Mouse (Mus musculus) MEL (cell line): ENCODE results near the gene Phf2. TPM values are rescaled to one million over a fixed set of nuclear protein-coding genes. Genes with fewer than 3 reads are reported as not detected.
A peak's percentile ranks its signal among the peaks of the same experiment; 100 is the strongest.

ENCODE experiments used
- DNase-seq: peaks from one replicate; pipeline ENCODE4 v3.0.0; 2011; ENCODE audit warnings: low read depth, low spot score
- H3K27ac ChIP-seq: 2 replicates; pipeline ENCODE4 v1.5.1; 2012; ENCODE audit warnings: low read depth, mild to moderate bottlenecking, control low read depth, low read length, moderate library complexity; ENCODE audit not compliant: control insufficient read depth
- H3K27me3 ChIP-seq, 2 experiments: fragments of 150-350 bp in 1 of 2; sonication (generic) in 1 of 2; 2 replicates each; pipeline ENCODE4 v1.6.1; 2012; ENCODE audit warnings: low read length in 2 of 2, mild to moderate bottlenecking in 2 of 2, improper control_type of control experiment in 1 of 2, moderate library complexity in 1 of 2; ENCODE audit not compliant: insufficient read depth in 2 of 2, control insufficient read depth in 1 of 2
- H3K36me3 ChIP-seq, 2 experiments: 2 replicates each; pipeline ENCODE4 v1.6.1; 2012 to 2014; ENCODE audit warnings: low read length in 2 of 2, improper control_type of control experiment in 1 of 2, inconsistent platforms in 1 of 2, mild to moderate bottlenecking in 1 of 2; ENCODE audit not compliant: insufficient read depth in 2 of 2, control insufficient read depth in 1 of 2
- H3K4me1 ChIP-seq, 2 experiments: fragments of 150-350 bp in 1 of 2; sonication (generic) in 1 of 2; 2 replicates each; pipeline ENCODE4 v1.6.1; 2012; ENCODE audit warnings: low read length in 2 of 2, improper control_type of control experiment in 1 of 2, mild to moderate bottlenecking in 1 of 2; ENCODE audit not compliant: insufficient read depth in 2 of 2, control insufficient read depth in 1 of 2
- H3K4me3 ChIP-seq, 2 experiments: fragments of 150-350 bp in 1 of 2; sonication (generic) in 1 of 2; 2 replicates each; pipeline ENCODE4 v1.5.1; 2012; ENCODE audit warnings: low read depth in 2 of 2, low read length in 2 of 2, mild to moderate bottlenecking in 2 of 2, moderate library complexity in 2 of 2, control low read depth in 1 of 2, improper control_type of control experiment in 1 of 2; ENCODE audit not compliant: control insufficient read depth in 1 of 2, insufficient read depth in 1 of 2
- H3K79me2 ChIP-seq: 2 replicates; pipeline ENCODE4 v1.6.1; 2012; ENCODE audit warnings: mild to moderate bottlenecking, low read length, moderate library complexity; ENCODE audit not compliant: control insufficient read depth, poor library complexity, insufficient read depth
- H3K9ac ChIP-seq: 2 replicates; pipeline ENCODE4 v1.6.1; 2012; ENCODE audit warnings: low read depth, mild to moderate bottlenecking, control low read depth, low read length, moderate library complexity; ENCODE audit not compliant: control insufficient read depth, poor library complexity, severe bottlenecking
- H3K9me3 ChIP-seq: fragments of 150-350 bp; sonication (generic); replicated peaks from 2 replicates; pipeline ENCODE4 v1.6.1; 2012; ENCODE audit warnings: mild to moderate bottlenecking, low read length, improper control_type of control experiment, moderate library complexity; ENCODE audit not compliant: insufficient read depth
- CHD1 ChIP-seq: IDR thresholded peaks from 2 replicates; pipeline ENCODE4 v1.6.1; 2012; ENCODE audit warnings: low read depth, mild to moderate bottlenecking, inconsistent platforms, low read length, improper control_type of control experiment
- CTCF ChIP-seq, 3 experiments: IDR thresholded peaks in 2 of 3; conservative IDR thresholded peaks in 1 of 3; 2 replicates each; pipeline ENCODE4 v1.5.1; 2011 to 2012; ENCODE audit warnings: low read length in 3 of 3, low read depth in 2 of 3, mild to moderate bottlenecking in 2 of 3, improper control_type of control experiment in 1 of 3, inconsistent platforms in 1 of 3, mixed read lengths in 1 of 3, moderate library complexity in 1 of 3; ENCODE audit not compliant: control insufficient read depth in 1 of 3, insufficient read depth in 1 of 3, poor library complexity in 1 of 3, severe bottlenecking in 1 of 3
- E2F4 ChIP-seq: IDR thresholded peaks from 2 replicates; pipeline ENCODE4 v1.6.1; 2011; ENCODE audit warnings: low read depth, low read length, improper control_type of control experiment, borderline replicate concordance
- ETS1 ChIP-seq: IDR thresholded peaks from 2 replicates; pipeline ENCODE4 v1.6.1; 2012; ENCODE audit warnings: low read depth, mild to moderate bottlenecking, inconsistent platforms, low read length, improper control_type of control experiment, moderate library complexity
- GATA1 ChIP-seq: IDR thresholded peaks from 2 replicates; pipeline ENCODE4 v1.6.1; 2011; ENCODE audit warnings: low read depth, low read length, improper control_type of control experiment
- HCFC1 ChIP-seq: IDR thresholded peaks from 2 replicates; pipeline ENCODE4 v1.6.1; 2012; ENCODE audit warnings: low read depth, mild to moderate bottlenecking, inconsistent platforms, low read length, improper control_type of control experiment, moderate library complexity
- JUND ChIP-seq: IDR thresholded peaks from 2 replicates; pipeline ENCODE4 v1.6.1; 2011; ENCODE audit warnings: low read depth, mild to moderate bottlenecking, improper control_type of control experiment, low read length
- KAT2A ChIP-seq: conservative IDR thresholded peaks from 2 replicates; pipeline ENCODE4 v1.6.1; 2012; ENCODE audit warnings: low read depth, low read length, improper control_type of control experiment, inconsistent platforms
- MAFK ChIP-seq: IDR thresholded peaks from 2 replicates; pipeline ENCODE4 v1.6.1; 2011; ENCODE audit warnings: low read depth, mild to moderate bottlenecking, low read length, improper control_type of control experiment, borderline replicate concordance
- MAX ChIP-seq: IDR thresholded peaks from 2 replicates; pipeline ENCODE4 v1.6.1; 2011; ENCODE audit warnings: low read length, improper control_type of control experiment
- MAZ ChIP-seq: IDR thresholded peaks from 2 replicates; pipeline ENCODE4 v1.6.1; 2012; ENCODE audit warnings: low read depth, mild to moderate bottlenecking, inconsistent platforms, low read length, improper control_type of control experiment
- MXI1 ChIP-seq: IDR thresholded peaks from 2 replicates; pipeline ENCODE4 v1.6.1; 2011; ENCODE audit warnings: mild to moderate bottlenecking, low read depth, low read length, improper control_type of control experiment
- MYC ChIP-seq: IDR thresholded peaks from 2 replicates; pipeline ENCODE4 v1.6.1; 2011; ENCODE audit warnings: low read depth, mild to moderate bottlenecking, low read length, improper control_type of control experiment, moderate library complexity
- NELFE ChIP-seq: IDR thresholded peaks from 2 replicates; pipeline ENCODE4 v1.6.1; 2011; ENCODE audit warnings: low read depth, low read length, improper control_type of control experiment
- NRF1 ChIP-seq: IDR thresholded peaks from 2 replicates; pipeline ENCODE4 v1.6.1; 2014; ENCODE audit warnings: low read depth, mild to moderate bottlenecking, inconsistent platforms, low read length, improper control_type of control experiment, moderate library complexity; ENCODE audit not compliant: poor library complexity, insufficient read depth, severe bottlenecking
- POLR2AphosphoS2 ChIP-seq: IDR thresholded peaks from 2 replicates; pipeline ENCODE4 v1.6.1; 2011; ENCODE audit warnings: low read length, improper control_type of control experiment
- POLR2AphosphoS5 ChIP-seq: IDR thresholded peaks from 2 replicates; pipeline ENCODE4 v1.6.1; 2012; ENCODE audit warnings: low read depth, borderline replicate concordance, mild to moderate bottlenecking, inconsistent platforms, low read length, moderate library complexity, mixed read lengths
- RAD21 ChIP-seq: IDR thresholded peaks from 2 replicates; pipeline ENCODE4 v1.6.1; 2011; ENCODE audit warnings: mild to moderate bottlenecking, low read depth, low read length, improper control_type of control experiment
- RCOR1 ChIP-seq: IDR thresholded peaks from 2 replicates; pipeline ENCODE4 v1.6.1; 2012; ENCODE audit warnings: low read depth, mild to moderate bottlenecking, inconsistent platforms, low read length, improper control_type of control experiment
- SIN3A ChIP-seq: IDR thresholded peaks from 2 replicates; pipeline ENCODE4 v1.6.1; 2012; ENCODE audit warnings: low read length, improper control_type of control experiment, inconsistent platforms
- SMC3 ChIP-seq: IDR thresholded peaks from 2 replicates; pipeline ENCODE4 v1.6.1; 2011; ENCODE audit warnings: low read depth, low read length, improper control_type of control experiment
- TAL1 ChIP-seq: IDR thresholded peaks from 2 replicates; pipeline ENCODE4 v1.6.1; 2012; ENCODE audit warnings: mild to moderate bottlenecking, inconsistent platforms, low read length, moderate library complexity, mixed read lengths
- TBP ChIP-seq: IDR thresholded peaks from 2 replicates; pipeline ENCODE4 v1.8.0; 2011; ENCODE audit warnings: low read depth, low read length, improper control_type of control experiment
- UBTF ChIP-seq: IDR thresholded peaks from 2 replicates; pipeline ENCODE4 v1.6.1; 2012; ENCODE audit warnings: low read depth, mild to moderate bottlenecking, inconsistent platforms, low read length, improper control_type of control experiment, moderate library complexity, borderline replicate concordance; ENCODE audit not compliant: insufficient read depth
- USF2 ChIP-seq, 2 experiments: IDR thresholded peaks; 2 replicates each; pipeline ENCODE4 v1.6.1; 2011 to 2012; ENCODE audit warnings: improper control_type of control experiment in 2 of 2, low read length in 2 of 2, borderline replicate concordance in 1 of 2, inconsistent platforms in 1 of 2, low read depth in 1 of 2, mild to moderate bottlenecking in 1 of 2; ENCODE audit not compliant: insufficient read depth in 1 of 2
- ZC3H11A ChIP-seq: IDR thresholded peaks from 2 replicates; pipeline ENCODE4 v1.6.1; 2012; ENCODE audit warnings: low read depth, mild to moderate bottlenecking, inconsistent platforms, low read length, improper control_type of control experiment
- ZKSCAN1 ChIP-seq: IDR thresholded peaks from 2 replicates; pipeline ENCODE4 v1.6.1; 2012; ENCODE audit warnings: low read depth, mild to moderate bottlenecking, inconsistent platforms, low read length, improper control_type of control experiment, moderate library complexity
- polyA plus RNA-seq, 2 experiments: library from polyadenylated mRNA; stranded (reverse) in 1 of 2; unstranded in 1 of 2; fragments of >175 nt in 1 of 2; fragments of >200 nt in 1 of 2; gene quantifications; 2 replicates each; pipeline versions ENCODE4 v1.2.1 to v1.2.4; 2012; ENCODE audit warnings: low replicate concordance in 2 of 2, low read depth in 1 of 2; ENCODE audit not compliant: insufficient read length in 2 of 2, insufficient read depth in 1 of 2, missing spikeins in 1 of 2
- total RNA-seq: library from RNA; depleted of rRNA; stranded (reverse); fragments of 300-350 nt; gene quantifications from 2 replicates; pipeline ENCODE4 v1.2.3, GENCODE M21; 2012

The Phf2 gene
- total and polyA plus RNA-seq, 3 experiments: 10.2 to 52.7 (median 29.6) TPM

DNA sequence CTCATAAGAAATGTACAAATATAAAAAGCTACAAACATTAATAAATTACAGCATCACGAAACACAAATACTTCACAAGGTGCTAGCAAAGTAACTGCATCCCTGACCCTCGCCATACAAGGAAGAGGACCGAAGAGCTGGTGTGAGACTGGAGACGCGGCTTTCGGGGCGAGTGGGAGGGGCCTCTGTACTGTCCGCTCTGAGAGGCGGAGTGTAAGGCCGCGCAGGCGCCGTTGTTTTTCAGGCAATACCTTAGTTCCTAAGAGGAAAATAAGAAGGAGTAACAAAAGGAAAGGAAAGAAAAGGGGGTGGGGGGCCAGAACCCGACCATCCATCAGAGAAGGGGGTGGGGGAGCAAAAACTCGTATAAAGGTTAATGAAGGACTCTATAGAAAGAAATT is 68.7 kb downstream of the Phf2 start:
- Histone ChIP-seq H3K4me1 (peaks cover 0 to 6% of the 10 kb centered on the region in 2 experiments; a peak in 2 of 4 replicates), H3K36me3 (peaks cover 0 to 2% of the 10 kb centered on the region in 2 experiments; a peak in 2 of 4 replicates), H3K4me3 (no peak overlapping the region), H3K27me3 (no peaks in the 10 kb centered on the region), H3K27ac (no peak overlapping the region), H3K9me3 (no peaks in the 10 kb centered on the region), H3K9ac (no peak overlapping the region), H3K79me2 (no peaks in the 10 kb centered on the region)
- DNase-seq: no peak
- no peak for TF ChIP-seq NELFE
- TF ChIP-seq RAD21: no peak
- no peak for TF ChIP-seq HCFC1
- TF ChIP-seq E2F4: no peak
- no peak for TF ChIP-seq ETS1
- no peak for TF ChIP-seq TAL1
- TF ChIP-seq KAT2A: no peak
- no peak for TF ChIP-seq MXI1
- TF ChIP-seq POLR2AphosphoS5: no peak
- TF ChIP-seq POLR2AphosphoS2: no peak
- no peak for TF ChIP-seq SIN3A
- no peak for TF ChIP-seq CHD1
- TF ChIP-seq UBTF: no peak
- no peak for TF ChIP-seq MAZ
- no peak for TF ChIP-seq USF2 (IDR thresholded peaks at IDR 0.05; ENCODE audit: borderline replicate concordance in 1 of 2, insufficient read depth in 1 of 2, low read depth in 1 of 2, low read length in 2 of 2)
- TF ChIP-seq NRF1: no peak
- TF ChIP-seq MAFK: no peak
- TF ChIP-seq GATA1: no peak
- TF ChIP-seq TBP: no peak
- no peak for TF ChIP-seq RCOR1

DNA sequence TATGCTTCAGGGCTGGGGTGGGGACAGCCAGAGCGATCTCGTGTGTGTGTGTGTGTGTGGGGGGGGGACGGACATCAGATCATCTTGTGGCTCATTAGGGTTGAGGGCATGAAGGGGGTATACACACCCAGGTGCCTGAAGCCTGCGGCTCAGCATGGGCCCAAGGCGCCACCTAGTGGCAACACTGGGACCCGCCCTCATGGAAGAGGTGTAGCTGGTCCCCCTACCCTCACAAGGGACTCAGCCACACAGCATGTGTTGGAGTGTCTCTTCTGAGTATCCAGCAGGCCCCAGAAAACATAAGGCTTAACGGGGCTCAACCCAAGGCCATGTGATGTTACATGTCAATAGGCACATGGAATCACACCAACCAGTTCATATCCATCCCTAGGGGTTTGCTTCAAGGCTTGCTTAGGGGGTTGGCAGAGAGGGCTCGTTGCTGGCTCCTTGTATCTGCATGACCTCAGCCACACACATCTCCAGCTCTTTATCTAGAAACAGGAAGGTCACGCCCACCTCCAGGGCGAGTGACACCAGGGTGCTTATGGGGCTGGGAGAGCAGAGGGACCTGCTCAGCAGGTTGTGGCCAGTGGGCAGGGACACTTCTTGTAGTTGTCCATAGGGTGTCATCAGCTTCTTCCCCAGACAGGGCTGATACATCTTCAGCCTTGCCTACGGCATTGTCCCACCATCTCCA is 69.9 kb downstream of the Phf2 start:
- Histone ChIP-seq H3K36me3 (peaks cover 0 to 2% of the 10 kb centered on the region in 2 experiments; a peak in 1 of 4 replicates), H3K27ac (no peak overlapping the region), H3K4me1 (peaks cover 0 to 6% of the 10 kb centered on the region in 2 experiments; a peak in 2 of 4 replicates)
- no peak for TF ChIP-seq ETS1
- TF ChIP-seq ZKSCAN1: no peak
- TF ChIP-seq NRF1: no peak
- TF ChIP-seq MAX: 0 out of 2 replicates have a peak, but pooled peaks have one; percentile 33
- 0 out of 2 replicates have a peak, but pooled peaks have one; percentile 25 for TF ChIP-seq MYC
- no peak for TF ChIP-seq JUND
- TF ChIP-seq ZC3H11A: peak; percentile 51
- peak; percentile 56 for TF ChIP-seq SMC3
- TF ChIP-seq RAD21: peak; percentile 67
- no peak for TF ChIP-seq TBP
- peak; percentile 76 to 91 (median 86) for TF ChIP-seq CTCF (IDR thresholded peaks at IDR 0.05 in 2 of 3, conservative IDR thresholded peaks at IDR 0.05 in 1 of 3; ENCODE audit: control insufficient read depth in 1 of 3, insufficient read depth in 1 of 3, low read depth in 2 of 3, low read length in 3 of 3, poor library complexity in 1 of 3, severe bottlenecking in 1 of 3)
- TF ChIP-seq, all 39 proteins: peak for 6
- Histone ChIP-seq H3K27me3 (no peaks in the 10 kb centered on the region), H3K4me3 (no peak overlapping the region), H3K9me3 (no peaks in the 10 kb centered on the region), H3K9ac (no peak overlapping the region), H3K79me2 (no peaks in the 10 kb centered on the region)
- peak; percentile 68 for DNase-seq
